Mouse (Mus musculus) G1E (cell line): ENCODE data around the gene Ccnd3.

Experiments
- CTCF ChIP-seq: IDR thresholded peaks from 2 replicates; pipeline ENCODE4 v1.5.1; 2012; ENCODE audit warnings: low read depth, low read length, inconsistent platforms, mixed read lengths
- GATA1 ChIP-seq: IDR thresholded peaks from 2 replicates; pipeline ENCODE4 v1.6.1; 2012; ENCODE audit warnings: borderline replicate concordance, low read length, inconsistent platforms, mixed read lengths
- GATA2 ChIP-seq: IDR thresholded peaks from 2 replicates; pipeline ENCODE4 v1.6.1; 2012; ENCODE audit warnings: low read depth, low read length, inconsistent platforms, borderline replicate concordance
- POLR2AphosphoS5 ChIP-seq: IDR thresholded peaks from 2 replicates; pipeline ENCODE4 v1.6.1; 2012; ENCODE audit warnings: low read depth, low read length, inconsistent platforms; ENCODE audit not compliant: insufficient replicate concordance
- TAL1 ChIP-seq: conservative IDR thresholded peaks from 2 replicates; pipeline ENCODE4 v1.6.1; 2012; ENCODE audit warnings: low read depth, low read length, inconsistent platforms, mixed read lengths

DNA sequence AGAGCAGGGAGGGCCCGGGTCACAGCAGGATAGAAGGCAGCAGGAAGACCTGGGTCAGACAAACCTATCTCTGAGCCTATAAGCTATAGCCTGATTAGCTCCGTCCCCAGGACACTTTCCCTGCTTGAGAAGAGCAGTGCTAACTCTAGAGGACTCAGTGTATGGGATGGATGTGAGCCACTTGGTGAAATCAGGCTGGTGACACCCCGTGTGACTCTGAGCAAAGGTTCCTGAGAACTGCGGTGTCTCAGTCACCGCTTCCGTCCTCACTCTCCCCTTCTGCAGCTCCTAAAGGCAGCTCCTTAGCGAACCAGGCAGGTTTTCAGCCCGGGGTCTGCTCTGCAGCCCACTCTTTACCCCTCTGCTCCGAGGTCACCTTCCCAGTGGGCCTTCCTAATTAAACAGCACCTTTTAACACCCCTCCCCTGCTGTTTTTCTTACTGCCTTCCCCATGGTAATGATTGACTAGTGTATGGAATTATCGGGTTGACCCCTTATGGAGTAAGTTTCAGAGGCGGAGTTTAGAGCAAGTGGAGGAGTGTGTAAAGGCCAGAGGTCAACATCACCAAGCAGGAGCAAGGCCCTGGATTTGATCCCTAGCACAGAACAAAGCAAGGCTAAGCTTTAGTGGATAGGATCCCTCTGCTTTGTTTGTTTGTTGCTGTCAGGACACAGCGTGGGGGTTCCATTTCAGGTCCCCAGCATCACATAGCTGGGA lies 40.4 kb upstream of the Ccnd3 start:
- TF ChIP-seq GATA1 = no peak
- TF ChIP-seq CTCF = no peak
- no peak for TF ChIP-seq TAL1
- TF ChIP-seq POLR2AphosphoS5 = no peak
- no peak for TF ChIP-seq GATA2
